Mouse (Mus musculus) hindbrain, embryonic 10.5 days (tissue): ENCODE data around the gene Prkar2a. TPM values are rescaled to one million over a fixed set of nuclear protein-coding genes. Genes with fewer than 3 reads are reported as not detected.
A peak's percentile ranks its signal among the peaks of the same experiment; 100 is the strongest.

Experiments used
- DNase-seq: peaks from one replicate; pipeline ENCODE4 v3.0.0-alpha.2; 2017; ENCODE audit warnings: low spot score
- H3K27ac ChIP-seq: fragments of 300-500 bp; sonication (generic); 2 replicates; pipeline ENCODE4 v1.5.1; 2016; ENCODE audit warnings: mild to moderate bottlenecking, moderate library complexity
- H3K27me3 ChIP-seq: fragments of 300-500 bp; sonication (generic); 2 replicates; pipeline ENCODE4 v1.6.1; 2016; ENCODE audit warnings: mild to moderate bottlenecking; ENCODE audit not compliant: poor library complexity, insufficient read depth, severe bottlenecking
- H3K36me3 ChIP-seq: fragments of 300-500 bp; sonication (generic); 2 replicates; pipeline ENCODE4 v1.6.1; 2016; ENCODE audit warnings: mild to moderate bottlenecking, moderate library complexity
- H3K4me1 ChIP-seq: fragments of 300-500 bp; sonication (generic); replicated peaks from 2 replicates; pipeline ENCODE4 v1.6.1; 2016; ENCODE audit warnings: mild to moderate bottlenecking
- H3K4me3 ChIP-seq: fragments of 300-500 bp; sonication (generic); 2 replicates; pipeline ENCODE4 v1.5.1; 2016; ENCODE audit warnings: mild to moderate bottlenecking, moderate library complexity
- H3K9me3 ChIP-seq: fragments of 300-500 bp; sonication (generic); 2 replicates; pipeline ENCODE4 v1.6.1; 2016; ENCODE audit warnings: mild to moderate bottlenecking, moderate library complexity
- WGBS: fragments of 180-500 bp; shearing (Covaris S2); methylation state at CpG from one replicate; pipeline ENCODE4 v1.1.7; 2016; 5-methylcytosine and 5-hydroxymethylcytosine counted together
- polyA plus RNA-seq: library from polyadenylated mRNA; unstranded; fragments of >200 nt; fragmentation: Nextera tagmentation; extraction: Ambion mirVana; gene quantifications from 2 replicates; pipeline ENCODE4 v1.2.1, GENCODE M21; 2016

The Prkar2a gene
- polyA plus RNA-seq, 1 experiment from 2014 or later: 35.0 TPM

DNA sequence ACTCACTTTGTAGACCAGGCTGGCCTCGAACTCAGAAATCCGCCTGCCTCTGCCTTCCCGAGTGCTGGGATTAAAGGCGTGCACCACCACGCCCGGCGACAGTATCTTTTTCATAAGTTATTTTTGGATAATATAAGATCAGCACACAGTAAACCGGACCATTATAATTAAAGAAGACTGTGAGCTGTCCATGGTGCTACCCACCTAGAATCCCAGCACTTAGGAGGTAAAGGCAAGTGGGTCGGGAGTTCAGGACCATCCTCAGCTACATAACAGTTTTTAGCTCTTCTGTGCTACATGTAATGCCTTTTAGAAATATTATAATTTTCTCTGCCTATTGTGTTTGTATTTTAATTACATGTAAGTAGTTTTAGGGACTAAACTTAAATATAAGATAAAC lies 52.9 kb downstream of the Prkar2a start:
- Histone ChIP-seq H3K4me3 (no peak overlapping the region), H3K36me3 (peaks cover 70% of the 10 kb centered on the region), H3K27me3 (no peaks in the 10 kb centered on the region), H3K9me3 (no peaks in the 10 kb centered on the region), H3K4me1 (no peaks in the 10 kb centered on the region), H3K27ac (no peak overlapping the region)
- no peak for DNase-seq
- WGBS: 91% methylated on average over 9 of the region's 9 CpGs

GRCm38 (mm10) chr9:108746876-108747499 lies 57.9 kb downstream of the Prkar2a start:
- no peak overlapping the region for H3K27ac ChIP-seq
- no peaks in the 10 kb centered on the region for H3K9me3 ChIP-seq
- H3K4me3 ChIP-seq: no peak overlapping the region
- H3K4me1 ChIP-seq: peaks cover 10% of the 10 kb centered on the region
- WGBS: 90% methylated on average over 14 of the region's 14 CpGs
- peaks cover 69% of the 10 kb centered on the region for H3K36me3 ChIP-seq
- DNase-seq: no peak
- H3K27me3 ChIP-seq: no peaks in the 10 kb centered on the region

GRCm38 (mm10) chr9:108747694-108748093 lies 58.6 kb downstream of the Prkar2a start:
- no peak for DNase-seq
- WGBS: 76% methylated on average over 3 of the region's 3 CpGs
- Histone ChIP-seq H3K36me3 (peaks cover 61% of the 10 kb centered on the region), H3K4me3 (no peak overlapping the region), H3K27ac (no peak overlapping the region), H3K4me1 (peaks cover 10% of the 10 kb centered on the region), H3K27me3 (no peaks in the 10 kb centered on the region), H3K9me3 (no peaks in the 10 kb centered on the region)

GRCm38 (mm10) chr9:108748600-108749183 lies 59.6 kb downstream of the Prkar2a start:
- no peaks in the 10 kb centered on the region for H3K27me3 ChIP-seq
- H3K4me1 ChIP-seq: peaks cover 10% of the 10 kb centered on the region
- H3K9me3 ChIP-seq: no peaks in the 10 kb centered on the region
- no peak overlapping the region for H3K4me3 ChIP-seq
- peak overlapping the region; percentile 70 for H3K27ac ChIP-seq
- 67% methylated on average over 11 of the region's 11 CpGs for WGBS
- DNase-seq: no peak
- H3K36me3 ChIP-seq: peaks cover 53% of the 10 kb centered on the region

DNA sequence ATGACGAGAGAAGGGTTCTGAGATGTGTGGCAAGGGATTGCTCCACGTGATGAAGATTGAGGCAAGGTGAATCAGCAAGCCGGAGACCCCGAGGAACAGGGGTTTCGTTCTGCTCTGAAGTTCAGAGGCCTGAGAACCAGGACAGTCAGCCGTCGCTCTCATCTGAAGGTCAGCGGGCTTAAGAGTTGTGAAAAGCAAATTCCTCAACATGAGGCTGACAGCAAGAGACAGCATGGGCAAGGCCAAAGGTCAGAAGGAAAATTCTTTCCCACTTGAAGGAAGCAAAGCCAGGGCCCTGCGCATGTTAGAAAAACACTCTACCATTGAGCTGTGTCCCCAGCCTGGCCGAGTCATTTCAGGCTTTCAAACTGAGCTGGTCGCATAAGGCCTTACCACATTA lies 61.5 kb downstream of the Prkar2a start:
- H3K9me3 ChIP-seq: no peaks in the 10 kb centered on the region
- H3K36me3 ChIP-seq: peaks cover 34% of the 10 kb centered on the region
- 83% methylated on average over 11 of the region's 11 CpGs for WGBS
- H3K27ac ChIP-seq: no peak overlapping the region
- H3K4me1 ChIP-seq: peaks cover 10% of the 10 kb centered on the region
- H3K27me3 ChIP-seq: no peaks in the 10 kb centered on the region
- no peak overlapping the region for H3K4me3 ChIP-seq
- no peak for DNase-seq

GRCm38 (mm10) chr9:108752142-108752920 lies 63.2 kb downstream of the Prkar2a start:
- Histone ChIP-seq H3K27ac (no peak overlapping the region), H3K36me3 (peaks cover 17% of the 10 kb centered on the region), H3K4me1 (peaks cover 10% of the 10 kb centered on the region), H3K4me3 (no peak overlapping the region), H3K9me3 (no peaks in the 10 kb centered on the region), H3K27me3 (no peaks in the 10 kb centered on the region)
- no peak for DNase-seq
- 90% methylated on average over 11 of the region's 11 CpGs for WGBS

- DNase-seq: peak; percentile 62
- H3K27me3 ChIP-seq: no peaks in the 10 kb centered on the region
- peaks cover 7% of the 10 kb centered on the region for H3K36me3 ChIP-seq
- H3K4me1 ChIP-seq: peaks cover 10% of the 10 kb centered on the region
- WGBS: 66% methylated on average over 9 of the region's 9 CpGs
- H3K4me3 ChIP-seq: no peak overlapping the region
- no peak overlapping the region for H3K27ac ChIP-seq
- H3K9me3 ChIP-seq: no peaks in the 10 kb centered on the region
Measured at GRCm38 (mm10) chr9:108753326-108753725, 64.2 kb downstream of the Prkar2a start.

DNA sequence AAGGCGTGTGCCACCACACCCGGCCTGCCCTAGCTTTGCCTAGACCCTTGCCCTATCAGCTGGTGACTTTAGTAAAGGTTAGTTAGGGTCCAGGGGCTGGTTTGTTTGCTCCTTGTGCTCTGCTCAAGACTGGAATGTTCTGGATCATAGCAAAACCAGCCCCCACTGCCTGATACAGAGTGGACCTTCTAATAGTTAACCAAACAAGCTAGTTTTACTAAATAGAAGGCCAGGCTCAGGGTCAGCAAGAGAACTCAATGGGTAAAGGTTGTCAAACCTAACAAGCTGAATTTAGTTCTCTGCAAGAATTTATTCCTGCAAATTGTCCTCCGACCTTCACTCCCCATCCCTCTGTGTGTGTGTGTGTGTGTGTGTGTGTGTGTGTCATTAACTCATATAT lies 64.9 kb downstream of the Prkar2a start:
- peaks cover under 1% of the 10 kb centered on the region for H3K36me3 ChIP-seq
- no peak for DNase-seq
- H3K9me3 ChIP-seq: no peaks in the 10 kb centered on the region
- peaks cover 5% of the 10 kb centered on the region for H3K4me1 ChIP-seq
- WGBS: 84% methylated on average over 3 of the region's 3 CpGs
- no peak overlapping the region for H3K4me3 ChIP-seq
- H3K27me3 ChIP-seq: no peaks in the 10 kb centered on the region
- H3K27ac ChIP-seq: no peak overlapping the region

- no peak for DNase-seq
- no peaks in the 10 kb centered on the region for H3K36me3 ChIP-seq
- WGBS: 93% methylated on average over 5 of the region's 5 CpGs
- H3K27ac ChIP-seq: no peak overlapping the region
- H3K9me3 ChIP-seq: 0 out of 2 replicates have a peak, but pooled peaks cover 4% of the 10 kb centered on the region
- H3K4me3 ChIP-seq: no peak overlapping the region
- peaks cover under 1% of the 10 kb centered on the region; the same call in 1 of the 2 replicates for H3K4me1 ChIP-seq
- H3K27me3 ChIP-seq: no peaks in the 10 kb centered on the region
Measured at GRCm38 (mm10) chr9:108754423-108754822, 65.3 kb downstream of the Prkar2a start.

- Histone ChIP-seq H3K4me1 (no peaks in the 10 kb centered on the region), H3K27ac (no peak overlapping the region), H3K4me3 (no peak overlapping the region), H3K36me3 (no peaks in the 10 kb centered on the region), H3K27me3 (no peaks in the 10 kb centered on the region), H3K9me3 (peaks cover 7% of the 10 kb centered on the region; the same call in 1 of the 2 replicates)
- WGBS: 75% methylated on average over 6 of the region's 6 CpGs
- DNase-seq: no peak
Measured at GRCm38 (mm10) chr9:108757406-108757805, 68.3 kb downstream of the Prkar2a start.

- WGBS: 94% methylated on average over 20 of the region's 20 CpGs
- Histone ChIP-seq H3K9me3 (peaks cover 7% of the 10 kb centered on the region; the same call in 1 of the 2 replicates), H3K36me3 (no peaks in the 10 kb centered on the region), H3K27ac (no peak overlapping the region), H3K4me1 (no peaks in the 10 kb centered on the region), H3K27me3 (no peaks in the 10 kb centered on the region), H3K4me3 (no peak overlapping the region)
- DNase-seq: no peak
Measured at GRCm38 (mm10) chr9:108759121-108759520, 70.0 kb downstream of the Prkar2a start.

DNA sequence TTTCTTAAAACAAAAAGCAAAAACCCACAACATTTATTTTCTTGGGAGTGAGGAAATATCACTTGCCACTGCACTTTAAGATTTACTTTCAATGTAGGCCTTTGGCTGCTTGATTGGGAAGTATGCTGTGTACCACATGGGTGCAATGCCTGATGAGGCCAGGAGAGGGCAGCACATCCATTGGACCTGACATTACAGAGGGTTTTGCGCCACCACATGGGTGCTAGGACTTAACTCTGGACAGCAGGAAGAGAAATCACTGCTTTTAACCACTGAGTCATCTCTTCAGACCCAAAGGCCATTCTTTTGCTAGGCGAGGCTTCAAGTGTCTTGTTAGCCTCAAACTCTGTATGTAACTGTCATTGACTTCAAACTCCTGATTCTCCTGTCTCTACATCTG lies 70.7 kb downstream of the Prkar2a start:
- peaks cover 7% of the 10 kb centered on the region; the same call in 1 of the 2 replicates for H3K9me3 ChIP-seq
- peak; percentile 42 for DNase-seq
- WGBS: 55% methylated on average over 2 of the region's 2 CpGs
- H3K36me3 ChIP-seq: no peaks in the 10 kb centered on the region
- H3K4me3 ChIP-seq: no peak overlapping the region
- H3K4me1 ChIP-seq: no peaks in the 10 kb centered on the region
- no peak overlapping the region for H3K27ac ChIP-seq
- H3K27me3 ChIP-seq: no peaks in the 10 kb centered on the region

DNA sequence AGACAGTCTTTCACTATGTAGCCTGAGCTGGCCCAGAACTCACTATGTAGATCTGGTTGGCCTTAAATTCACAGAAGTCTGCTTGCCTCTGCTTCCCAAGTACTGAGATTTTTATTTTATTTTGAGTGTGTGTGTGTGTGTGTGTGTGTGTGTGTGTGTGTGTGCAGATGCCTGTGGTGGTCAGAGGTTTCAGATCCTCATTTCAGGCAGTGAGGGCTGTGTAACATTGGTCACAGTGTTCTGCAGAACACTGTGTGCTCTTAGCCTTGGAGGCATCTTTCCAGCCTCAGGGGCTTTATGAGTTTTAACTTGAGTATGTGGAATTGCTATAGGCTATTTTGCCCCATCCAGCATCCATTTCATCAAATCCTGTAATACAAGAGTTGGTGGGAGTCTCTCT lies 72.4 kb downstream of the Prkar2a start:
- DNase-seq: no peak
- H3K27me3 ChIP-seq: no peaks in the 10 kb centered on the region
- no peak overlapping the region for H3K4me3 ChIP-seq
- no peaks in the 10 kb centered on the region for H3K36me3 ChIP-seq
- H3K4me1 ChIP-seq: no peaks in the 10 kb centered on the region
- peaks cover 7% of the 10 kb centered on the region; the same call in 1 of the 2 replicates for H3K9me3 ChIP-seq
- H3K27ac ChIP-seq: no peak overlapping the region
